Comparison of ENCODE assay signal across 8 mouse cellular contexts in the genomic region with DNA sequence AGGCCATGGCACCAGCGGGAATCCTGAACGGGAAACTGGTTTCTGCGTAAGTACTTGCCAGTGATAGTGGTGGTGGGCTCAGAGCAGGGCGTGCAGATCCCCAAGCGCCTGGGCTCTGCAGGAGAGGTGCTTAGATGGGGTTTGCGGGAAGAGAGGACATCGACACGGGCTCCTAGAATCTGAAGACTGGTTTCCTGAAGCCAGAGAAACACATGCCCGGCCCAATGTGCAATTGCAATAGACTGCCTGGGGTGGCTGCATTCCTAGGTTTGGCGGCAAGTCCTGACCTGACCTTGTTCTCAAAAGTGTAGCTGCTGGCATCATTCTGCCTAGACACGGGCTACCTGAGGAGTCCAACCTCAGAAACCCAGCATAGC. TPM values are rescaled to one million over a fixed set of nuclear protein-coding genes. Genes with fewer than 3 reads are reported as not detected.
DNase-seq lines count a peak whose midpoint lies in the region; ATAC-seq and TF ChIP-seq lines count a peak whose summit lies in the region.

No protein-coding gene starts in this region.

- peaks cover 6% of the 10 kb centered on the region; the same call in 1 of the 2 replicates for H3K4me1 ChIP-seq in embryonic facial prominence, embryonic 12.5 days
- H3K4me1 ChIP-seq in lung, embryonic 16.5 days (replicated peaks; ENCODE audit: control insufficient read depth, insufficient read depth, low read length): peaks cover 13% of the 10 kb centered on the region

- peak overlapping the region; percentile 76 for H3K4me3 ChIP-seq in left cerebral cortex, adult 2 months
- H3K4me3 ChIP-seq in embryonic facial prominence, embryonic 12.5 days: peak overlapping the region; percentile 49
- peak overlapping the region; percentile 80 for H3K4me3 ChIP-seq in lung, embryonic 16.5 days (ENCODE audit: low read length)

- TF ChIP-seq CTCF in left cerebral cortex, adult 2 months (IDR thresholded peaks at IDR 0.05): no peak

- DNase-seq in left cerebral cortex, adult 2 months (ENCODE audit: extremely low spot score in 1 of 2, low spot score in 2 of 2): no peak
- DNase-seq in left cerebral cortex, postnatal 14 days (ENCODE audit: low spot score in 2 of 2): no peak
- DNase-seq in hindlimb bud, embryonic 11.5 days (ENCODE audit: extremely low spot score, low read depth, low spot score): peak; percentile 16
- peak; percentile 51 for DNase-seq in urinary bladder, postnatal 25 days (ENCODE audit: low spot score)
- no peak for DNase-seq in cerebellum, adult 8-10 months
- no peak for DNase-seq in B cell, adult 2 months

- H3K9ac ChIP-seq in embryonic facial prominence, embryonic 12.5 days: peak overlapping the region; percentile 67
- H3K9ac ChIP-seq in lung, embryonic 16.5 days (ENCODE audit: low read length): peak overlapping the region; percentile 76

- ATAC-seq in embryonic facial prominence, embryonic 12.5 days (ENCODE audit: insufficient number of reproducible peaks, insufficient read depth, low FRiP score, low TSS enrichment): peak; percentile 24
- peak; percentile 24 for ATAC-seq in lung, embryonic 16.5 days (ENCODE audit: low read depth)

- no peaks in the 10 kb centered on the region for H3K27me3 ChIP-seq in embryonic facial prominence, embryonic 12.5 days
- no peaks in the 10 kb centered on the region for H3K27me3 ChIP-seq in lung, embryonic 16.5 days (ENCODE audit: control insufficient read depth, insufficient read depth, low read depth, low read length)

- intact Hi-C loops in left cerebral cortex, adult 2 months (cut with DNase I): loop anchor here (10.0 kb wide), 1 partner anchor 339 kb away; no protein-coding TSS in a partner anchor
- intact Hi-C loops in left cerebral cortex, postnatal 14 days (cut with DNase I): no loop called here

- no peaks in the 10 kb centered on the region for H3K36me3 ChIP-seq in embryonic facial prominence, embryonic 12.5 days
- no peaks in the 10 kb centered on the region for H3K36me3 ChIP-seq in lung, embryonic 16.5 days (ENCODE audit: control insufficient read depth, insufficient read depth, low read length)

- under 1% methylated on average over 11 of the region's 11 CpGs for WGBS in embryonic facial prominence, embryonic 12.5 days
- under 1% methylated on average over 11 of the region's 11 CpGs for WGBS in lung, embryonic 16.5 days

- peak overlapping the region; percentile 83 for H3K4me2 ChIP-seq in embryonic facial prominence, embryonic 12.5 days (replicated peaks)
- H3K4me2 ChIP-seq in lung, embryonic 16.5 days (ENCODE audit: low read depth, low read length): peak overlapping the region; percentile 96

- H3K9me3 ChIP-seq in embryonic facial prominence, embryonic 12.5 days: no peaks in the 10 kb centered on the region
- H3K9me3 ChIP-seq in lung, embryonic 16.5 days (ENCODE audit: control insufficient read depth, low read length): no peaks in the 10 kb centered on the region

- peak overlapping the region; percentile 65; the same call in 1 of the 2 replicates for H3K27ac ChIP-seq in left cerebral cortex, adult 2 months
- H3K27ac ChIP-seq in embryonic facial prominence, embryonic 12.5 days: peak overlapping the region; percentile 55
- H3K27ac ChIP-seq in lung, embryonic 16.5 days (ENCODE audit: low read length): peak overlapping the region; percentile 77

RNA-seq across cellular contexts. Expression of gene Mthfd1, which starts 0.4 kb away (rescaled TPM):
- total RNA-seq in left cerebral cortex, adult 2 months (2021): 10 to 100 TPM; 40.0 to 40.3 TPM
- total RNA-seq in left cerebral cortex, postnatal 14 days (2021): 10 to 100 TPM; 35.8 to 36.6 TPM
- polyA plus RNA-seq in embryonic facial prominence, embryonic 12.5 days (2016; fragmentation: Nextera tagmentation; extraction: Ambion mirVana): 76.5 and 76.6 TPM in 2 replicates
- polyA plus RNA-seq in lung, embryonic 16.5 days (2015; fragmentation: Nextera tagmentation; extraction: Ambion mirVana): 92.9 and 93.2 TPM in 2 replicates

RNA-seq across cellular contexts. Expression of gene Tex21, which starts 8.9 kb away (rescaled TPM):
- not detected for total RNA-seq in left cerebral cortex, adult 2 months (2021)
- not detected for total RNA-seq in left cerebral cortex, postnatal 14 days (2021)
- not detected in 2 replicates for polyA plus RNA-seq in embryonic facial prominence, embryonic 12.5 days (2016; fragmentation: Nextera tagmentation; extraction: Ambion mirVana)
- polyA plus RNA-seq in lung, embryonic 16.5 days (2015; fragmentation: Nextera tagmentation; extraction: Ambion mirVana): not detected in 2 replicates

Comparison
In these comparisons a context has a peak if more than half of its experiments do, and no peak if none do; other contexts are left out.
1. DNase-seq: peak in hindlimb bud, embryonic 11.5 days (single experiment) and urinary bladder, postnatal 25 days (single experiment); none in left cerebral cortex, adult 2 months (0 of 2), left cerebral cortex, postnatal 14 days (0 of 2), cerebellum, adult 8-10 months (single experiment) and B cell, adult 2 months (0 of 2).
2. Peak in every context shown above with its lines, with median percentiles within 50 percentile points of each other: H3K27ac ChIP-seq and H3K4me3 ChIP-seq.